Mouse (Mus musculus) layer of hippocampus, postnatal 10 days (tissue): ENCODE data around the gene Tnip1. TPM values are rescaled to one million over a fixed set of nuclear protein-coding genes. Genes with fewer than 3 reads are reported as not detected.

Experiments
- DNase-seq, 2 experiments: peaks; one replicate each; pipeline ENCODE4 v3.0.0; 2021; ENCODE audit warnings: low spot score in 2 of 2
- long read RNA-seq: library from polyadenylated mRNA; stranded (forward); transcript quantifications from one replicate; pipeline ENCODE4 v2.0.0, GENCODE M21; 2023
- total RNA-seq, 2 experiments: library from RNA; stranded (reverse); gene quantifications; 2 replicates each; pipeline ENCODE4 v1.2.3; 2021

Gene Tnip1
- total RNA-seq, result 10 to 100 TPM; 29.0 to 32.2 TPM
- long read RNA-seq, transcript Tnip1-206 (18 exons, 2,834 nt), result major isoform, 5 of 20 reads
- long read RNA-seq, partial matches to known transcripts, result 2 of 20 reads
- long read RNA-seq, other reads (novel, unspliced or antisense), result 13 of 20 reads

GRCm38 (mm10) chr11:54962810-54963209 lies at the start of gene Tnip1:
TSS of gene Tnip1 (minus strand) at chr11:54962917.
- no peak for DNase-seq

GRCm38 (mm10) chr11:55011440-55011839 lies 48.7 kb upstream of the Tnip1 start:
- no peak for DNase-seq

GRCm38 (mm10) chr11:55008230-55008629 lies 45.5 kb upstream of the Tnip1 start:
- no peak for DNase-seq

GRCm38 (mm10) chr11:55005684-55006083 lies 43.0 kb upstream of the Tnip1 start:
- no peak for DNase-seq

- DNase-seq, result no peak
Observed at GRCm38 (mm10) chr11:55004970-55005502, 42.3 kb upstream of the Tnip1 start.

- DNase-seq, result no peak
Observed at GRCm38 (mm10) chr11:54998708-54999107, 36.0 kb upstream of the Tnip1 start.

GRCm38 (mm10) chr11:54998284-54998683 lies 35.6 kb upstream of the Tnip1 start:
- peak; percentile 64 to 71 for DNase-seq

GRCm38 (mm10) chr11:54996176-54996575 lies 33.5 kb upstream of the Tnip1 start:
- DNase-seq, result peak; percentile 35 to 61

GRCm38 (mm10) chr11:54989920-54990319 lies 27.2 kb upstream of the Tnip1 start:
- DNase-seq, result no peak

GRCm38 (mm10) chr11:54988754-54989349 lies 26.1 kb upstream of the Tnip1 start:
- DNase-seq, result no peak

GRCm38 (mm10) chr11:54987974-54988373 lies 25.3 kb upstream of the Tnip1 start:
- DNase-seq, result peak; percentile 48 to 52

GRCm38 (mm10) chr11:54985086-54985485 lies 22.4 kb upstream of the Tnip1 start:
- no peak for DNase-seq

GRCm38 (mm10) chr11:54984581-54984980 lies 21.9 kb upstream of the Tnip1 start:
- DNase-seq, result no peak

- DNase-seq, result peak; percentile 83 to 85
Observed at GRCm38 (mm10) chr11:54984085-54984484, 21.4 kb upstream of the Tnip1 start.

GRCm38 (mm10) chr11:54982520-54982919 lies 19.8 kb upstream of the Tnip1 start:
- no peak for DNase-seq

GRCm38 (mm10) chr11:54981630-54982029 lies 18.9 kb upstream of the Tnip1 start:
- no peak for DNase-seq

GRCm38 (mm10) chr11:54977385-54977937 lies 14.7 kb upstream of the Tnip1 start:
- DNase-seq, result no peak

- DNase-seq, result no peak
Observed at GRCm38 (mm10) chr11:54976351-54976750, 13.6 kb upstream of the Tnip1 start.

GRCm38 (mm10) chr11:54975756-54976155 lies 13.0 kb upstream of the Tnip1 start:
- no peak for DNase-seq

- no peak for DNase-seq
Observed at GRCm38 (mm10) chr11:54975340-54975739, 12.6 kb upstream of the Tnip1 start.

- DNase-seq, result no peak
Observed at GRCm38 (mm10) chr11:54974639-54975038, 11.9 kb upstream of the Tnip1 start.

- peak; percentile 39 to 42 for DNase-seq
Observed at GRCm38 (mm10) chr11:54973481-54974212, 10.9 kb upstream of the Tnip1 start.
